Mouse (Mus musculus) forebrain, embryonic 14.5 days (tissue): ENCODE data around the gene Pick1. TPM values are rescaled to one million over a fixed set of nuclear protein-coding genes. Genes with fewer than 3 reads are reported as not detected.

ENCODE experiments used
- ATAC-seq: fragments of 200-750 bp; cut with Nextera tagmentation; 2 replicates; pipeline ENCODE4 v1.8.0; 2017; ENCODE audit warnings: mild to moderate bottlenecking, moderate library complexity
- DNase-seq: peaks from one replicate; pipeline ENCODE4 v3.0.0-alpha.2; 2015; ENCODE audit warnings: low spot score
- H3K27ac ChIP-seq: fragments of 300-500 bp; sonication (generic); 2 replicates; pipeline ENCODE4 v1.5.1; 2014; ENCODE audit warnings: low read depth, mild to moderate bottlenecking, control low read depth, low read length, moderate library complexity
- H3K27me3 ChIP-seq: fragments of 300-500 bp; sonication (generic); replicated peaks from 2 replicates; pipeline ENCODE4 v1.6.1; 2014; ENCODE audit warnings: low read length, control low read depth, mixed read lengths; ENCODE audit not compliant: control insufficient read depth, insufficient read depth
- H3K36me3 ChIP-seq: fragments of 300-500 bp; sonication (generic); 2 replicates; pipeline ENCODE4 v1.6.1; 2014; ENCODE audit warnings: low read length, control low read depth; ENCODE audit not compliant: control insufficient read depth, insufficient read depth
- H3K4me1 ChIP-seq: fragments of 300-500 bp; sonication (generic); 2 replicates; pipeline ENCODE4 v1.6.1; 2014; ENCODE audit warnings: antibody characterized with exemption, low read length, control low read depth; ENCODE audit not compliant: control insufficient read depth, insufficient read depth
- H3K4me2 ChIP-seq: fragments of 300-500 bp; sonication (generic); 2 replicates; pipeline ENCODE4 v1.6.1; 2014; ENCODE audit warnings: mild to moderate bottlenecking, control low read depth, low read length
- H3K4me3 ChIP-seq: fragments of 300-500 bp; sonication (generic); 2 replicates; pipeline ENCODE4 v1.5.1; 2014; ENCODE audit warnings: low read depth, low read length, control low read depth
- H3K9ac ChIP-seq: fragments of 300-500 bp; sonication (generic); 2 replicates; pipeline ENCODE4 v1.6.1; 2014; ENCODE audit warnings: mild to moderate bottlenecking, low read length, control low read depth, moderate library complexity
- H3K9me3 ChIP-seq: fragments of 300-500 bp; sonication (generic); replicated peaks from 2 replicates; pipeline ENCODE4 v1.6.1; 2016; ENCODE audit warnings: low read length, control low read depth, mixed read lengths; ENCODE audit not compliant: control insufficient read depth
- WGBS: fragments of 180-500 bp; shearing (Covaris S2); extraction: QIAGEN DNeasy Blood & Tissue Kit; methylation state at CpG from one replicate; pipeline ENCODE4 v1.1.7; 2014; 5-methylcytosine and 5-hydroxymethylcytosine counted together
- polyA plus RNA-seq: library from polyadenylated mRNA; unstranded; fragments of >200 nt; fragmentation: Nextera tagmentation; extraction: Ambion mirVana; gene quantifications from 2 replicates; pipeline ENCODE4 v1.2.1, GENCODE M21; 2014

Pick1 gene
- polyA plus RNA-seq, 1 experiment from 2014 or later, result 36.9 TPM

DNA sequence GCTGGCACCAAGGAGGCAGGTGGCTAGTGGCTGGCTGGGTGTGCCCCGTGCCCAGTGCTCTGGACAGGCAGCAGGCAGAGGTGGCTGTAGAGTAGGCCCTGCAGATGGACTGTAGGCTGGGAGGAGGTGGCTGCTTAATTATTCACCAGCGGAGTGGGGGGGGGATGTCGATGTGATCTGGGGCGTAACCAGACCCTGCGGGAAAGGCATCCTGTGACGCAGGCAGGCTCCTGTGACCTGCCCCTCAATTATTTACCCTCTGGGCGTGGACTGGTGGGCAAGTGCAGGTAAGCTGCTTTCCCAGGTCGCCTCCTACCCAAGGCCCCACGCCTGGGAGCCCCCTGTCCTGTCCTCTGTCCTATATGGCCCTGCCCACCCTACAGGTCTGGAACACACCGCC lies 56.4 kb downstream of the Pick1 start, which contains the start of gene Baiap2l2:
Gene Baiap2l2 (minus strand): TSS at position 139 of the 400 bp plus-strand sequence.
- H3K9me3 ChIP-seq, result no peaks in the 10 kb centered on the region
- no peak for DNase-seq
- H3K27me3 ChIP-seq, result no peaks in the 10 kb centered on the region
- ATAC-seq, result no peak
- H3K9ac ChIP-seq, result no peak within 1 kb of the TSS
- H3K27ac ChIP-seq, result no peak within 1 kb of the TSS
- H3K4me3 ChIP-seq, result no peak within 1 kb of the TSS
- H3K4me1 ChIP-seq, result no peaks in the 10 kb centered on the region
- H3K36me3 ChIP-seq, result peaks cover 8% of the 10 kb centered on the region; the same call in 1 of the 2 replicates
- no peak within 1 kb of the TSS for H3K4me2 ChIP-seq
- 76% methylated on average over 10 of the region's 10 CpGs for WGBS

DNA sequence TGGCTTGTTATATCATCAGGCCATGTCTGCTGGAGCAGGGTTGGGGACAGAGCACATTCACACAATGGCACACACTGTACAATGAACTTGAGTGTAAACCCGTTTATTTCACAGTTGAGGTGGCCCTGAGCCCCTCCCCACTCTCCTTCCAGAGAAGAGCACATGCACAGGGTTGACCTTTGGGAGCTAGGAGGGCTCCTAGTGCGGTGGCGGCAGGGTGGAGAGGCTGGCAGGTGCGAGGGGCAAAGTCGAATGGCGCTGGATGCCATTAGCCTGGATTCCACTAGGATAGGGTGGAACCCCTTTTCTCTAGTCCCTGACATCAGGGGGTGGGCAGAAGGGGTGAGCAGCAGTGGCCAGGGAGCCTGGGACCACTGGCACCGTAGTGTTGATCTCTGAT lies 57.2 kb downstream of the Pick1 start:
- H3K36me3 ChIP-seq, result peaks cover 8% of the 10 kb centered on the region; the same call in 1 of the 2 replicates
- H3K4me2 ChIP-seq, result no peak overlapping the region
- H3K4me1 ChIP-seq, result no peaks in the 10 kb centered on the region
- 89% methylated on average over 7 of the region's 7 CpGs for WGBS
- DNase-seq (no peak), ATAC-seq (no peak)
- H3K4me3 ChIP-seq, result no peak overlapping the region
- H3K9ac ChIP-seq, result no peak overlapping the region
- H3K27ac ChIP-seq, result no peak overlapping the region
- H3K27me3 ChIP-seq, result no peaks in the 10 kb centered on the region
- H3K9me3 ChIP-seq, result no peaks in the 10 kb centered on the region

DNA sequence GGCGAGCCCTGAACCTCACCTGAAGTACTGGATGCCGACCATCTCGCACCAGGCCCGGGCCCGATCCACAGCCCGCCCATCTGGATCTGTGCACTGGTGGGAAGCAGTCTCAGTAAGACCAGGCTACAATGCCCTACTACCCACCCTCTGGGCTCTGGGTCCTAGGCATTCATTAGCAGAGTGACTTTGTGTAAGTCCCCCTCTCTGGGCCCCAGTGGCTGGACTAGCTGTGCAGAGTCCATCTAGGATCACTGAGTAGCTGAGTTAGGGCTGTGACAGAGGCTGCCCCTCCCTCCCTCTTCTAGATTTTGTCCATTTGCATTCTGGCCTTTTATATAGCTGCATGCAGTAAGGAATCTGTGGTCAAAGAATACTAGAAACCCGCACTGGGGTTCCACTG lies 58.1 kb downstream of the Pick1 start:
- Histone ChIP-seq H3K4me3 (no peak overlapping the region), H3K4me2 (no peak overlapping the region), H3K9me3 (no peaks in the 10 kb centered on the region), H3K4me1 (no peaks in the 10 kb centered on the region), H3K36me3 (peaks cover 8% of the 10 kb centered on the region; the same call in 1 of the 2 replicates), H3K9ac (no peak overlapping the region), H3K27ac (no peak overlapping the region), H3K27me3 (no peaks in the 10 kb centered on the region)
- ATAC-seq (no peak), DNase-seq (no peak)
- WGBS, result 84% methylated on average over 7 of the region's 7 CpGs

DNA sequence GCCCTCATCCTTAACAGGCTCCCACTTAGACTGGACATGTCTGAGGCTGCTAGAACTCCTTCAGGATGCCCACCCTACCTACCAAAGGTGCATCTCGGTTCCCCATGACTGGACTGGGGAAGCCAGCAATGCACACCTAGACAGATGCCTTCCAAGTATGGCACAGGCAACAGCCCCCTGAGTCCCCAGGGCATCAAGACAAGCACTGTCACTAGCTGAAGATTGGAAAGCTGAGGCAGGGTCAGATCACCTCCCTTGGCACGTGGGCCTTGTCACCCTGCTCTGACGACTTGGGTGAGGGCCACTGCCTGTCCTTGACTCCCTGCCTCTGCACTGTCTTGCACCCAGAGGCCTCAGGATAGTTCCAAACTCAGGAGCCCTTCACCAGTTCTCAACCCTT lies 59.4 kb downstream of the Pick1 start:
- Histone ChIP-seq H3K4me2 (no peak overlapping the region), H3K4me3 (no peak overlapping the region), H3K9me3 (no peaks in the 10 kb centered on the region), H3K9ac (no peak overlapping the region), H3K27ac (no peak overlapping the region), H3K27me3 (no peaks in the 10 kb centered on the region), H3K4me1 (no peaks in the 10 kb centered on the region), H3K36me3 (peaks cover 8% of the 10 kb centered on the region; the same call in 1 of the 2 replicates)
- DNase-seq (no peak), ATAC-seq (no peak)
- WGBS, result 81% methylated on average over 3 of the region's 3 CpGs

DNA sequence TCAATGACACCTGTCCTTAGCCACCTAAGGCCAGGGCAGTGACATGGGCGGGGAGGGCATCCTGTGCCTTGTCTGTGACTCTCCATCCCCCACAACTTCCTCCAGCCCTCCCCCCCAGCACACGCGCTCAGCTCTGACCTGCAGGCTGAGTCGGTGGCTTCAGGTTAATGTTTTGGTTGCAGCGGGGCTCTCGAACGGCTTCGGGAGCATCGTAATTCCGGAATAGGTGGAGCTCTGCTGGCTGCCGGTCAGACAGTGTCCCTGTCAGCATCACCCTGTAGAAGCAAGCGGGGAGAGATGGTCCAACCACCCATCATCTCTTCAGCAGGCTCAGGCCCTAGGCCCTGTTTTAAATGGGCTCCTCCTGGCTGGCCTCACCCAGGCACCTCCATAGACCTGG lies 60.5 kb downstream of the Pick1 start:
- no peak overlapping the region for H3K27ac ChIP-seq
- H3K36me3 ChIP-seq, result peaks cover 8% of the 10 kb centered on the region; the same call in 1 of the 2 replicates
- ATAC-seq, result no peak
- H3K4me3 ChIP-seq, result no peak overlapping the region
- WGBS, result 92% methylated on average over 12 of the region's 12 CpGs
- no peaks in the 10 kb centered on the region for H3K4me1 ChIP-seq
- H3K4me2 ChIP-seq, result no peak overlapping the region
- DNase-seq, result no peak
- H3K27me3 ChIP-seq, result no peaks in the 10 kb centered on the region
- no peaks in the 10 kb centered on the region for H3K9me3 ChIP-seq
- no peak overlapping the region for H3K9ac ChIP-seq

DNA sequence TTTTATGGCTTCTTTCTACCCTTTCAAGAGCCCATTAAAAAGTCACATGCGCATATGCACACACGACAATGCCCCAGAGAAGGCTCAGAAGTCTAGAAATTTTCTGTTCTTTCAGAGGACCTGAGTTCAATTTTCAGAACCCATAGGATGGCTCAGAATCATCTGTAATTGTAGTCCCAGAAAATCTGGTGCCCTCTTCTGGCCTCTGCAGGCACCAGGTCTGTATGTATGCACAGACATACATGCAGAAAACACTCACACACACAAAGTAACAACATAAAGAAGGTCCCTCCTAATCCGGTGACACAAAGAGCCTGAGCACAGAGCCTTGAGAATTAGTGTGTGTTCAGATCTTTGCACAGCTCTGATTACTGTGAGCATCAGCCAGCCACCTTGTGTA lies 61.4 kb downstream of the Pick1 start:
- Histone ChIP-seq H3K27ac (no peak overlapping the region), H3K36me3 (peaks cover 8% of the 10 kb centered on the region; the same call in 1 of the 2 replicates), H3K4me2 (no peak overlapping the region), H3K27me3 (no peaks in the 10 kb centered on the region), H3K9me3 (no peaks in the 10 kb centered on the region), H3K4me3 (no peak overlapping the region), H3K9ac (no peak overlapping the region), H3K4me1 (no peaks in the 10 kb centered on the region)
- DNase-seq (no peak), ATAC-seq (no peak)
- 80% methylated on average over 3 of the region's 3 CpGs for WGBS

DNA sequence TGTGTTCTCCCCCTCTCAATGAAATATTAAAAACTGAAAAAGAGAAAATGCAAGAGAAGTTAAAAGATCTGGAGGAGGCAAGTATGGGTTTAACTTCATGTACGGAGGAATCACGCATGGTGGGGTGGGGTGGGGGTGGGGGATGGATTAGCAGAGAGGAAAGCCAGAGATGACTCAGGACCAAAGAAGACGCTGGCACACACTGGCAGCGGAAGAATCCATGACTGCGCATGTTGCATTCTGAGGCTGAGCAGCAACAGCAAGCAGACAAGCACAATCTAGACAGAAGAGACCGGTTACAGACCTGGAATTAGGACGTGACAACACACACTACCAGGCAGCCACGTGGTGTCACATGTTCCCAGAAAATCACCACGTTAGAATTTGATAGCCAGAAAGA lies 63.8 kb downstream of the Pick1 start:
- peaks cover 5% of the 10 kb centered on the region; the same call in 1 of the 2 replicates for H3K36me3 ChIP-seq
- no peaks in the 10 kb centered on the region for H3K9me3 ChIP-seq
- ATAC-seq (no peak), DNase-seq (no peak)
- no peaks in the 10 kb centered on the region for H3K27me3 ChIP-seq
- no peak overlapping the region for H3K4me3 ChIP-seq
- H3K9ac ChIP-seq, result no peak overlapping the region
- no peak overlapping the region for H3K27ac ChIP-seq
- no peak overlapping the region for H3K4me2 ChIP-seq
- no peaks in the 10 kb centered on the region for H3K4me1 ChIP-seq
- WGBS, result 85% methylated on average over 9 of the region's 9 CpGs

DNA sequence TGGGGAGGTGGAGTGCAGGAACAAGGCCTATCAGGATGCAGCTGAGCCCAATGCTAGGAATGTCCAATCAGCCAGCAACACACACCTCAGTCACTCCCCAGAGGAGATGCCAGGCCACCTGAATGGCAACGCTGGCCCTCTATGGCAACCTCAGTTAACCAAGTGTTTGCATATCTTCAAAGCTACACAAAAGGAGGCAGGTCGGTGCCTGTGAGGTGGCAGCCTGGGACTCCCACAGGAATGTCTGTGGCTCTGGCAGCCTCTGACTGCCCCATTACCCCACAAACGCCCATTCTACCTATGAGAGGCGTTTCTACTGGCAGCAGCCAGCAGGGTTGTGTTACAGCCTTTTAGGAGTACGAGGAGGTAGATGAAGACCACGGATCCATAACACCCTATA lies 69.6 kb downstream of the Pick1 start:
- Histone ChIP-seq H3K4me3 (no peak overlapping the region), H3K9me3 (no peaks in the 10 kb centered on the region), H3K27ac (no peak overlapping the region), H3K4me2 (no peak overlapping the region), H3K9ac (no peak overlapping the region), H3K27me3 (no peaks in the 10 kb centered on the region), H3K36me3 (no peaks in the 10 kb centered on the region), H3K4me1 (no peaks in the 10 kb centered on the region)
- DNase-seq, result no peak
- 87% methylated on average over 6 of the region's 6 CpGs for WGBS
- no peak for ATAC-seq
